Mouse (Mus musculus) heart, postnatal 10 days (tissue): ENCODE measurements around the gene Il17rd. TPM values are rescaled to one million over a fixed set of nuclear protein-coding genes. Genes with fewer than 3 reads are reported as not detected.

Experiments used
- DNase-seq, 2 experiments: peaks; one replicate each; pipeline ENCODE4 v3.0.0; 2021
- intact Hi-C: fragments of 180-260 bp; cut with DNase I; formaldehyde crosslinking; loops from one replicate; pipeline ENCODE4 v1.15.1; 2025
- total RNA-seq, 2 experiments: library from RNA; stranded (reverse); gene quantifications; 2 replicates each; pipeline ENCODE4 v1.2.3; 2021

The Il17rd gene
- total RNA-seq, 2 experiments from 2014 or later, result 7.7 to 7.9 TPM

DNA sequence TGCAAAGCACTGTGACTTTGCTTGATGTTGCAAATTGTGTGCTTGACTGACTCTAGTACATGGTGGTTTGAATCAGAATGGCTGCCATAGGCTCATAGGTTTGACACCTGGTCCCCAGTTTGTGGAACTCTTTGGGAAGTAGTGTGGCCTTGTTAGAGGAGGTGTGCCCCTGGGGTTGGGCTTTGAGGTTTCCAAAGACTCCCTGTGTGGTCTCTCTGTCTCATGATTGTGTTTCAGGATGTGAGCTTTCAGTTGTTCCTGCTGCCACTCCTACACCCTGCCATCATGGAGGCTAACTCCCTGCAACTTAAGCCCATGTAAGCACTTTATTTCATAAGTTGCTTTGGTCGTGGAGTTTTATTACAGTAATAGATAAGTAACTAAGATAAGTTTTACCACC lies 91.9 kb downstream of the Il17rd start:
- intact Hi-C loops, result no loop called here
- DNase-seq, result no peak

- DNase-seq, result no peak
- intact Hi-C loops, result no loop called here
Measured at GRCm38 (mm10) chr14:27131521-27131920, 92.8 kb downstream of the Il17rd start.

DNA sequence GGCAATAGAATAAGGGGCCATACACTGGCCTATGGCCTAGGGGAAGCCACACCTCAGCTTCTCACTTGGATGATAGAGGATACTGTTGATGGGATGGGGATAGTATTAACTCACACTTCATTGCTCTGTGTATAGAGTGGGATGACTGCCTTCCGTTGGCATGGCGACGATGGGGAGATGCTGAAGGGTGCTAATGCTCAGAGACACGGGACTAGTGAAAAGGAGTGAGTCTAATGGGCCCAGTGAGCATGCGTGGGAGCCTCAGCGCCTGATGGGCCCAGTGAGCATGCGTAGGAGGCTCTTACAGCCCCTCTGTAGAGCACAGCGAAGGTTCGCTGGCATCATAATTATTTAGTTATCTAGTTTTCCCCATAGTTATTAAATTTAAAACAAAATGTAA lies 100.2 kb downstream of the Il17rd start:
- intact Hi-C loops, result no loop called here
- no peak for DNase-seq

DNA sequence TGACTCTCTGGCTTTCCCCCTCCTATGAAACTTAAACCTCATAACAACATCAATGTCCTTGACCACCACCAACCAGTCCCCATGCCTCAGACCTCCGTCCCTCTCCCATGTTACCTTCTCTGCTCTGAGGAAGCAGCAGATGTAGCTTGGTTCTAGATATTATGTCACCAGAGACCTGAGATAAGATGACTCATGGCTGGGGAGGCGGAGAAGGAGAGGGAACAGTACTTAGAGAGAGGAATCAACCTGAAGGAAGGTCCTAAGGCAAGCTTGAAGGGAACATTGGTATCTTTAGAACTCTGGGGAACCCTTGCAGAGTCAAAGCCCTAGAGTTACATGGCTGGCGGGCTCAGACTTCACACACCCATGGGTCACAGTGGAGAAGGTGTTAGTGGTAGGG lies 101.2 kb downstream of the Il17rd start:
- intact Hi-C loops, result no loop called here
- DNase-seq, result no peak

DNA sequence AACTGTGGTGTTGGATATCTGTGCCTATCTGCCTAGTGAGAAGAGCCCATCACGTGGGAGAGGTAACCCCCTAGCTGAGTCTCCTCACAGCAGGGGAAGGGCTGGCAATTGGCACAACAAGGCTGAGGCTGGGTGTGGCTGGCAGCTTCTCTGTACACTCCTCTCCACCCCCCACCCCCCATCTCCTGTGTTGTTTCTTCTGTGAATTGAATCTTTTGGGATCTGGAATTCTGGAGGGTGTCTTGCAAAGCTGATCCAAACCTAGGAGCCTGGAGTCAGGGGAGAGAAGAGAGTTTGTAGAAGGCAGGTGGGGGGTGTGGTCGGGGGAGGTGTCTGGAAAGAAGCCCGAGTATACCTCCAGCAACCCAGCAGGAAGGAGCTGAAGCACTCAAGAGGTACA lies 102.7 kb downstream of the Il17rd start:
- no peak for DNase-seq
- intact Hi-C loops, result no loop called here

DNA sequence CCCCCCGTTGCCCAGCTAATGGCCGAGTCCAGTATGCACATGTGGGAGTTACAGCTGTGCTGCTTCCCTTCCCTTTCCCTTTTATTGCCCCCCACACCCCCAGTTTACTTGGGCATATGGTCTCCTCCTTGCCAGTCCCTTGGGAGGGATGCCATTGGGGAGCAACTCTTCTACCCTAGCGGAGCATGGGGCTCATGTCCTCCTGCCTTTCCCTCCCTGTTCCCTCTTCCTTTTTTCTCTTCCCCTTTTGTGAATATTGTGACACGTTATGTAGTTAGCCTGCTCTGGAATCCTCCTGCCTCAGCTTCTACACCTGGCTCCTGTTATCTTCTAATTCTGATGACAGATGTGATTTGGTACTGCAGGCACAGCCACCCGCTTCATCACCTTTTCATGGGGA lies 103.9 kb downstream of the Il17rd start:
- no peak for DNase-seq
- intact Hi-C loops, result no loop called here

DNA sequence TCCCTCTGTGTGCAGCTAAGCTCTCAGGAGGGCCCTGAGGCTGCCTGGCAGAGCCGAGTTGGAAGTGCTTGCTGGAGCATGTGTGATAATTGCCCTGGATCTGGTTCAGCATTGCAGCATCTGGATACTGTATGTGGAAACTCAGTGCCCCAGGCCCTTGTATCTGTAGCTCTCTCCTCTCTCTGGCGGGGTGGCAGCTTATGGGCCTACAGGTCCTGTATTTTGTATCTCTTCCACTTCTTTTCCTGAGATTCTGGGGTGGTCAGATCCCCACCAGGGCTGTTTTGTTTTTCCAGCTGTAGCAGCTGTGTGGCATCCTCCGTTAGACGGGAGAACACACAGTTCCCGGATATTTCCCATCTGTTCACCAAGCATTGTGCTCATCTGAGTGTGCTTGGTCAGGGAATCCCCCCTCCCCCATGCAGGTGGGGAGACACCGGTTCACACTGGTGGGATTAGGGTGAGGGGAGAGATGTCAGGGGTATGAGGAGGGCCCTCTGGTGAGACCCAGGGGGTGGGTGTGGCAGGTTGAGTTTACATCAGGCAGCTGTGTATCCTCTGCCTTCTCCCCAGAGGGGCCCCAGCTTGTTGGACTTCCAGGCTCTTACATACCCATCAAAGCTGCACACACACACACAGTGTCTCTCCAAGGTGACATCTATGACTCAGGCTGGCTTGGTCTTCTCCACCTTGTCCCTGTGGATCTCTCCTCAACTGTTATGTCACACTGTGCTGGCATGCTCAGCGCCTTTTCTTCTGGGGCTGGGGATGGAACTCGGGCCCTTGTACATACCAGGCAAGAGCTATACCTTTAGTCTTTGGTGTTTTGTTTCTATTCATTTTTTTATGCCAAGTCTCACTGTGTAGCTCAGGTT lies 106.7 kb downstream of the Il17rd start:
- DNase-seq, result peak; percentile 61 to 64
- intact Hi-C loops, result loop anchor here (1.0 kb wide), 1 partner anchor 37 kb away; no protein-coding TSS in a partner anchor

DNA sequence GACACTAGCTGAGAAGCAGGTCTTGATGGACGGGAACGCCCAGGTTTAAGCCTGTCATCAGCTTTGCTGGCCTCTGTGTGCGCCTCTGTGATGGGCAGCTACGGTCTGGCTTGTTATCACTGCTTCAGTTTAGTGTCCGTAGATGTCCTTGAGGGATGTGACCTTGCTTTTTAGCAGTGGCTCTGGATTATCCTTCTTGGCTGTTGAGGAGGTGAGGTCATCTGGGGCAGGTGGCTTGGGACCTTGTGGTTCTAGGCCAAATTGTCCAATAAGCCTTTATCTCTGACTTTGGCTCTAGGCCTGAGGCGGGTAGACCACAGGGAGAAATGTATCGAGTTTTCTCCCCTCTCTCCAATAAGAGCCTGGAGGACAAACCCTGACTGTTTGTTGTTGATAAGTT lies 109.0 kb downstream of the Il17rd start:
- intact Hi-C loops, result no loop called here
- DNase-seq, result peak; percentile 46 to 51

DNA sequence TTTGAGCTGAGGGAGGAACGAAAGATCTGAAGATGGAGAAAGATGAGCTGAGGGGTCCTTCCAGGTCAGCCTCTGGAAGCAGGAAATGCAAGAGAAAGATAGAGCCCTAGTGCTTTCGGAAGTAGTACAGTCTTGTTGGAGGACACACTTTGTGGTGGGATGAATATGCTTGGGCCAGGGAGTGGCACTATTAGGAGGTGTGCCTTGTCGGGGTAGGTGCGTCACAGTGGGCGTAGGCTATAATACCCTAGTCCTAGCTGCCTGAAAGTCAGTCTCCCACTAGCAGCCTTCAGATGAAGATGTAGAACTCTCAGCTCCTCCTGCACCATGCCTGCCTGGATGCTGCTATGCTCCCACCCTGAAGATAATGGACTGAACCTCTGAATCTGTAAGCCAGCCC lies 110.7 kb downstream of the Il17rd start:
- intact Hi-C loops, result no loop called here
- DNase-seq, result no peak

- intact Hi-C loops, result loop anchor here (5.0 kb wide), 1 partner anchor 38 kb away; the partner anchor contains the start of gene Arhgef3
Measured at GRCm38 (mm10) chr14:27150011-27150640, 111.4 kb downstream of the Il17rd start.

DNA sequence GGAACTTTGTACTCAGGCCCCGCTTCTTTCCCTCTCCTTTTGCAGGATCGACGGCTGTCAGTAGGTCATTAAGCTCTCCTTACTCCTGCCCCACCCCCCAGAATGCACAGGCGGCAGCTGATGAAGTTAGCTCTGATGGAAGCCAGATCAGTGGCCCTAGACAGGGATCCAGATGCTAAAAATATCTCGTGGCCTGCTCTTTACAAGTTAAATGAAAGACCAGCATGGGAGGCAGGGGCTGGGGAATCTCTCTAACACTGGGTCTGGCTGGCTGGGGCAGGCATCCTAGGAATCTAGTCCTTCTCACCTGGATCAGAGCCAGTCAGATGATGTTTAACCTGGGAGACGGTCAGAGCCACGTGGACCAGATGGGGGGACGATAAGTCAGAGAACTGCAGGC lies 112.7 kb downstream of the Il17rd start:
- DNase-seq, result peak; percentile 79 to 82
- intact Hi-C loops, result loop anchor here (5.0 kb wide), 1 partner anchor 39 kb away; the partner anchor contains the start of gene Arhgef3

More at GRCm38 (mm10) chr14:27150011-27150640, 111.4 kb downstream of the Il17rd start:
- no peak for DNase-seq

- DNase-seq, result no peak
- intact Hi-C loops, result no loop called here
Measured at GRCm38 (mm10) chr14:27155088-27155487, 116.3 kb downstream of the Il17rd start.

DNA sequence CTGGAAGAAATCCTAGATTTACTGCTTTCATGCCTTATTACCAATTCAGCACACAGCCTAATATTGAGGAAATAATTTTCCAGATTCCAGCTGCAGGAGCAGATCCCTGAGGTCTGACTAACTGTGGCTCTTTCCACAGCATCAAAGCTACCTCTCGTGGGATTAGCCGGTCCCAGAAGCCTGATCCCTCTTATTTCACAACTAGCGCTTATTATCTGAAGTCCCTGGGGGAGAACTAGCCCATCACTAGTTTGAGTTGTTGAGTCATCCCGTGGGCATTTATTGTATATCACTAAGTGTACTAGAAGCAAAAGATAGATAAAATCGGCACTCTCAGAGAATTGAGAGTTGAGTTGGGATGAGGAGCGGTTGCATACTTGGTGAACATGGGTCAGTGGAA lies 117.3 kb downstream of the Il17rd start:
- no peak for DNase-seq
- intact Hi-C loops, result no loop called here

Other genes with a start within 250 kb of the Il17rd start
- 10 to 100 TPM; 26.5 to 38.2 TPM for gene Asb14, start 144.4 kb upstream of the Il17rd start, total RNA-seq
- gene Appl1, start 67.7 kb upstream of the Il17rd start, total RNA-seq, result 10 to 100 TPM; 21.8 to 26.7 TPM
- not detected for gene Hesx1, start 44.5 kb upstream of the Il17rd start, total RNA-seq
- 10 to 100 TPM; 32.4 to 33.5 TPM for gene Arhgef3, start 76.0 kb downstream of the Il17rd start, total RNA-seq